Mouse (Mus musculus) CH12.LX (cell line): ENCODE data around the gene Gm1113.

Source experiments
- BHLHE40 ChIP-seq: IDR thresholded peaks from 2 replicates; pipeline ENCODE4 v1.6.1; 2011; ENCODE audit warnings: mild to moderate bottlenecking, low read depth, low read length, improper control_type of control experiment
- CTCF ChIP-seq, 2 experiments: IDR thresholded peaks in 1 of 2; conservative IDR thresholded peaks in 1 of 2; 2 replicates each; pipeline ENCODE4 v1.5.1; 2011 to 2012; ENCODE audit warnings: low read depth in 2 of 2, low read length in 2 of 2, improper control_type of control experiment in 1 of 2, inconsistent platforms in 1 of 2, mild to moderate bottlenecking in 1 of 2, moderate library complexity in 1 of 2
- ETS1 ChIP-seq: conservative IDR thresholded peaks from 2 replicates; pipeline ENCODE4 v1.6.1; 2012; ENCODE audit warnings: low read depth, mild to moderate bottlenecking, inconsistent platforms, low read length, improper control_type of control experiment, moderate library complexity
- HCFC1 ChIP-seq: IDR thresholded peaks from 2 replicates; pipeline ENCODE4 v1.6.1; 2012; ENCODE audit warnings: low read depth, mild to moderate bottlenecking, inconsistent platforms, low read length, improper control_type of control experiment
- MAX ChIP-seq: IDR thresholded peaks from 2 replicates; pipeline ENCODE4 v1.6.1; 2011; ENCODE audit warnings: low read length, improper control_type of control experiment
- MEF2A ChIP-seq: IDR thresholded peaks from 2 replicates; pipeline ENCODE4 v1.6.1; 2014; ENCODE audit warnings: low read depth, mild to moderate bottlenecking, inconsistent platforms, low read length, improper control_type of control experiment, borderline replicate concordance
- MXI1 ChIP-seq: IDR thresholded peaks from 2 replicates; pipeline ENCODE4 v1.6.1; 2011; ENCODE audit warnings: mild to moderate bottlenecking, low read depth, low read length, improper control_type of control experiment
- POLR2A ChIP-seq: IDR thresholded peaks from 2 replicates; pipeline ENCODE4 v1.6.1; 2011; ENCODE audit warnings: low read depth, mild to moderate bottlenecking, improper control_type of control experiment, low read length
- SIN3A ChIP-seq: IDR thresholded peaks from 2 replicates; pipeline ENCODE4 v1.6.1; 2012; ENCODE audit warnings: low read length, improper control_type of control experiment, inconsistent platforms
- ZC3H11A ChIP-seq: IDR thresholded peaks from 2 replicates; pipeline ENCODE4 v1.6.1; 2012; ENCODE audit warnings: low read depth, mild to moderate bottlenecking, inconsistent platforms, low read length, improper control_type of control experiment

DNA sequence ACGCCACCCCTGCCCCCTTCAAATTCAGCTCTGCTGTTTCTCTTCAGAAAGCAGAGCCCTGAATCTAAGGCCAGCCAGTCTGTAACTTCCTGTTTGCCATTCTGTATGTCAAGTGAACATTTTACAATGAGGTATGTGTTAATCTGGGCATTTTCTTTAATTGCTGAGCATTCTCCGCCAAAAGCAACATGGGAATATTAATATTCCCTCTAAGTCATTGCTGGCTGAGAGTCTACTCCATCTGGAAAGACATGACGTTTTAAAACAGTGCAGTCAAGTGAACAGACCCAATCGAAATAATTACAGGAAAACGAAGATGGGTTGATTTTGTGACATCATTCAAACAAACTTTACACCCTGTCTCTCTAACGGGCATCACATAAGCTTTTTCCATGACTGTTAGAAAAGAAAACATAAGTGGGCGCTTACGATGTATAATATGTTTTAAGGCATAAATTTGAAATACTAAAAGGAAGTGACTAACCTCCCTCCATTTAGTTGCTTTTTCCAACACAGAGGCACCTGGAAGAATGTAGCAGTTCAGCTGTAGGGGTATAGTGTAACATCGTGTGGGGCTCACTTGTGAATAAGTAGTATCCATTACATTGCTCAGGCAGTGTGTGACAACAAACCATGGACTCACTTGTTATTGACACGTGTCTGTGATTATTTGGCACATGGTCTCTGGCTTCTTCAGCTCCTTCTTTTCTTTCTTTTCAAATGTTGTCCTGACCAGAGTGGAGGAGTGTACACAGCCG lies 26.8 kb downstream of the Gm1113 start:
- TF ChIP-seq POLR2A (no peak), BHLHE40 (no peak), MXI1 (no peak), CTCF (conservative IDR thresholded peaks at IDR 0.05 in 1 of 2, IDR thresholded peaks at IDR 0.05 in 1 of 2; ENCODE audit: low read depth in 2 of 2, low read length in 2 of 2) (no peak), HCFC1 (no peak), MEF2A (no peak), ZC3H11A (no peak), SIN3A (no peak), MAX (no peak), ETS1 (no peak)
